ENCODE assay signal across 20 mouse cellular contexts in the genomic region with DNA sequence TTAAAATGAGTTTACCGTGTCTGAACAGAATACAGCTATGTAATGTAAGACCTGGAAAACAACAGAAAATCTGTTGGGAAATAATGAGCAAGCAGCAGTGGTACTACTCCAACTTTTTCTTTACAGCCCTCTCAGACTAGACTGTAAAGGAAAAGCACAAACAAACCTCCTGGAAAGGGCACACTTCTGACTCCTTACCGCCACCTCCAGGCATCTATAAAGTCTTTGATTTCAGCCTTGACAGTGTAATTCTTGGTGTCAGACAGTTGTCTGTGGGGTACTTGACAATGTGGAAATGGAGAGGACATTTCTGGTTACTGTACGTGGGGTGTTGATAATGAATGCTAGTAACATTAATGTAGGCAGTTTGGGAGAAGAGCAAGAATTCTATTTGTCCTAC.
A peak's percentile ranks its signal among the peaks of the same experiment; 100 is the strongest.
DNase-seq lines count a peak whose midpoint lies in the region; ATAC-seq and TF ChIP-seq lines count a peak whose summit lies in the region.
"Had no signal": no experiment of that assay in that cellular context is flagged by ENCODE, and none has a peak within 500 bp of the region (broad histone marks: within the 10 kb centered on the region; RNA-seq: fewer than 3 reads in every experiment).

No protein-coding gene starts in this region.

- TF ChIP-seq CTCF in intestine, postnatal 0 days (IDR thresholded peaks at IDR 0.05; ENCODE audit: low read depth): peak; percentile 22; the same call in 1 of the 2 replicates
- TF ChIP-seq CTCF in lung, embryonic 14.5 days (IDR thresholded peaks at IDR 0.05; ENCODE audit: low read depth): no peak
- TF ChIP-seq CTCF in lung, postnatal 0 days (IDR thresholded peaks at IDR 0.05): no peak

- H3K4me1 ChIP-seq in intestine, postnatal 0 days (replicated peaks; ENCODE audit: control insufficient read depth, insufficient read depth, low read length): no peaks in the 10 kb centered on the region
- no peaks in the 10 kb centered on the region for H3K4me1 ChIP-seq in intestine, embryonic 15.5 days (replicated peaks)
- no peaks in the 10 kb centered on the region for H3K4me1 ChIP-seq in lung, embryonic 14.5 days (ENCODE audit: insufficient read depth)
- no peaks in the 10 kb centered on the region for H3K4me1 ChIP-seq in lung, postnatal 0 days (ENCODE audit: insufficient read depth, low read depth, low read length)
- H3K4me1 ChIP-seq in hindbrain, embryonic 14.5 days (replicated peaks; ENCODE audit: control insufficient read depth, insufficient read depth, low read length): 0 out of 2 replicates have a peak, but pooled peaks cover 5% of the 10 kb centered on the region
- H3K4me1 ChIP-seq: embryonic facial prominence, embryonic 13.5 days; forebrain, embryonic 12.5 days; heart, embryonic 15.5 days; hindbrain, embryonic 13.5 days had no signal

- no peaks in the 10 kb centered on the region for H3K36me3 ChIP-seq in intestine, postnatal 0 days (ENCODE audit: control insufficient read depth, insufficient read depth)
- no peaks in the 10 kb centered on the region for H3K36me3 ChIP-seq in intestine, embryonic 15.5 days
- H3K36me3 ChIP-seq in lung, embryonic 14.5 days (ENCODE audit: insufficient read depth): no peaks in the 10 kb centered on the region
- H3K36me3 ChIP-seq in lung, postnatal 0 days (ENCODE audit: insufficient read depth, low read length): no peaks in the 10 kb centered on the region
- H3K36me3 ChIP-seq in hindbrain, embryonic 14.5 days (replicated peaks; ENCODE audit: control insufficient read depth, insufficient read depth): no peaks in the 10 kb centered on the region
- H3K36me3 ChIP-seq: embryonic facial prominence, embryonic 13.5 days; forebrain, embryonic 12.5 days; heart, embryonic 15.5 days; hindbrain, embryonic 13.5 days had no signal

- no peak overlapping the region for H3K9ac ChIP-seq in intestine, postnatal 0 days (ENCODE audit: low read depth, low read length)
- H3K9ac ChIP-seq in intestine, embryonic 15.5 days: no peak overlapping the region
- no peak overlapping the region for H3K9ac ChIP-seq in lung, embryonic 14.5 days
- no peak overlapping the region for H3K9ac ChIP-seq in lung, postnatal 0 days (replicated peaks; ENCODE audit: low read depth)
- H3K9ac ChIP-seq in hindbrain, embryonic 14.5 days: no peak overlapping the region
- H3K9ac ChIP-seq: embryonic facial prominence, embryonic 13.5 days; forebrain, embryonic 12.5 days; heart, embryonic 15.5 days; hindbrain, embryonic 13.5 days had no signal

- H3K27me3 ChIP-seq in intestine, postnatal 0 days (replicated peaks; ENCODE audit: control insufficient read depth, insufficient read depth, low read length): no peaks in the 10 kb centered on the region
- no peaks in the 10 kb centered on the region for H3K27me3 ChIP-seq in intestine, embryonic 15.5 days (replicated peaks)
- H3K27me3 ChIP-seq in lung, embryonic 14.5 days (ENCODE audit: insufficient read depth, low read length): no peaks in the 10 kb centered on the region
- H3K27me3 ChIP-seq in lung, postnatal 0 days (replicated peaks; ENCODE audit: insufficient read depth, low read length): no peaks in the 10 kb centered on the region
- H3K27me3 ChIP-seq in hindbrain, embryonic 14.5 days (ENCODE audit: control insufficient read depth, insufficient read depth, low read length): no peaks in the 10 kb centered on the region
- H3K27me3 ChIP-seq: embryonic facial prominence, embryonic 13.5 days; forebrain, embryonic 12.5 days; heart, embryonic 15.5 days; hindbrain, embryonic 13.5 days had no signal

- TF ChIP-seq EP300 in lung, postnatal 0 days (IDR thresholded peaks at IDR 0.05): no peak

- no peak overlapping the region for H3K4me3 ChIP-seq in intestine, postnatal 0 days (ENCODE audit: low read depth, low read length)
- H3K4me3 ChIP-seq in intestine, embryonic 15.5 days (replicated peaks): no peak overlapping the region
- no peak overlapping the region for H3K4me3 ChIP-seq in lung, embryonic 14.5 days (ENCODE audit: low read depth, low read length)
- no peak overlapping the region for H3K4me3 ChIP-seq in lung, postnatal 0 days (ENCODE audit: low read depth, low read length)
- no peak overlapping the region for H3K4me3 ChIP-seq in hindbrain, embryonic 14.5 days (replicated peaks; ENCODE audit: low read length)
- H3K4me3 ChIP-seq: embryonic facial prominence, embryonic 13.5 days; forebrain, embryonic 12.5 days; heart, adult 2 months; heart, embryonic 15.5 days; hindbrain, embryonic 13.5 days had no signal

- no peaks in the 10 kb centered on the region for H3K9me3 ChIP-seq in intestine, postnatal 0 days (ENCODE audit: control insufficient read depth)
- H3K9me3 ChIP-seq in intestine, embryonic 15.5 days: no peaks in the 10 kb centered on the region
- H3K9me3 ChIP-seq in lung, embryonic 14.5 days (ENCODE audit: low read depth, low read length): no peaks in the 10 kb centered on the region
- no peaks in the 10 kb centered on the region for H3K9me3 ChIP-seq in lung, postnatal 0 days (ENCODE audit: low read length)
- H3K9me3 ChIP-seq in hindbrain, embryonic 14.5 days (ENCODE audit: control insufficient read depth, low read length): no peaks in the 10 kb centered on the region
- H3K9me3 ChIP-seq: embryonic facial prominence, embryonic 13.5 days; forebrain, embryonic 12.5 days; heart, embryonic 15.5 days; hindbrain, embryonic 13.5 days had no signal

- peak; percentile 15 for DNase-seq in lung, embryonic 14.5 days
- no peak for DNase-seq in lung, postnatal 0 days (ENCODE audit: low spot score)
- DNase-seq in ZHBTc4 (ENCODE audit: low read depth, low spot score): peak; percentile 4
- DNase-seq in hindbrain, embryonic 14.5 days (ENCODE audit: low spot score): no peak
- no peak for DNase-seq in layer of hippocampus, postnatal 25 days (ENCODE audit: extremely low spot score in 1 of 2, low spot score in 1 of 2)
- DNase-seq: adrenal gland, postnatal 10 days; cerebellum, adult 11-12 months; cerebellum, adult 9-10 months; cerebellum, postnatal 36 days; gastrocnemius, postnatal 10 days; heart, adult 2 months; heart, postnatal 14 days had no signal

- ATAC-seq in intestine, postnatal 0 days: no peak
- ATAC-seq in intestine, embryonic 15.5 days: no peak
- no peak for ATAC-seq in lung, embryonic 14.5 days (ENCODE audit: insufficient read depth)
- ATAC-seq in lung, postnatal 0 days: no peak
- no peak for ATAC-seq in hindbrain, embryonic 14.5 days (ENCODE audit: low FRiP score)
- ATAC-seq: forebrain, embryonic 16.5 days had no signal

- no peak overlapping the region for H3K27ac ChIP-seq in intestine, postnatal 0 days (ENCODE audit: low read depth, low read length)
- H3K27ac ChIP-seq in intestine, embryonic 15.5 days: no peak overlapping the region
- no peak overlapping the region for H3K27ac ChIP-seq in lung, embryonic 14.5 days (ENCODE audit: low read depth)
- H3K27ac ChIP-seq in lung, postnatal 0 days (ENCODE audit: low read length): no peak overlapping the region
- no peak overlapping the region for H3K27ac ChIP-seq in hindbrain, embryonic 14.5 days
- H3K27ac ChIP-seq: embryonic facial prominence, embryonic 13.5 days; forebrain, embryonic 12.5 days; heart, adult 2 months; heart, embryonic 15.5 days; hindbrain, embryonic 13.5 days had no signal

- WGBS in intestine, postnatal 0 days: 73% methylated on average over 3 of the region's 3 CpGs
- 65% methylated on average over 3 of the region's 3 CpGs for WGBS in intestine, embryonic 15.5 days
- WGBS in lung, embryonic 14.5 days: 53% methylated on average over 3 of the region's 3 CpGs
- 63% methylated on average over 3 of the region's 3 CpGs for WGBS in lung, postnatal 0 days
- WGBS in hindbrain, embryonic 14.5 days: 83% methylated on average over 3 of the region's 3 CpGs

- H3K4me2 ChIP-seq in intestine, postnatal 0 days (replicated peaks; ENCODE audit: low read depth): no peak overlapping the region
- H3K4me2 ChIP-seq in intestine, embryonic 15.5 days (replicated peaks): no peak overlapping the region
- H3K4me2 ChIP-seq in lung, embryonic 14.5 days: no peak overlapping the region
- no peak overlapping the region for H3K4me2 ChIP-seq in lung, postnatal 0 days (replicated peaks; ENCODE audit: low read depth, low read length)
- H3K4me2 ChIP-seq in hindbrain, embryonic 14.5 days (replicated peaks): no peak overlapping the region
- H3K4me2 ChIP-seq: embryonic facial prominence, embryonic 13.5 days; forebrain, embryonic 12.5 days; heart, embryonic 11.5 days; heart, embryonic 15.5 days; hindbrain, embryonic 13.5 days had no signal

Comparison
In these comparisons a context has a peak if more than half of its experiments do, and no peak if none do; other contexts are left out.
1. DNase-seq: peak in lung, embryonic 14.5 days (single experiment) and ZHBTc4 (single experiment); none in lung, postnatal 0 days (single experiment), hindbrain, embryonic 14.5 days (single experiment) and layer of hippocampus, postnatal 25 days (0 of 2).